Mouse (Mus musculus) MEL (cell line): ENCODE data around the gene Tmem63a. TPM values are rescaled to one million over a fixed set of nuclear protein-coding genes. Genes with fewer than 3 reads are reported as not detected.

Experiments used
- DNase-seq: peaks from one replicate; pipeline ENCODE4 v3.0.0; 2011; ENCODE audit warnings: low read depth, low spot score
- H3K27ac ChIP-seq: 2 replicates; pipeline ENCODE4 v1.5.1; 2012; ENCODE audit warnings: low read depth, mild to moderate bottlenecking, control low read depth, low read length, moderate library complexity; ENCODE audit not compliant: control insufficient read depth
- H3K27me3 ChIP-seq, 2 experiments: fragments of 150-350 bp in 1 of 2; sonication (generic) in 1 of 2; 2 replicates each; pipeline ENCODE4 v1.6.1; 2012; ENCODE audit warnings: low read length in 2 of 2, mild to moderate bottlenecking in 2 of 2, improper control_type of control experiment in 1 of 2, moderate library complexity in 1 of 2; ENCODE audit not compliant: insufficient read depth in 2 of 2, control insufficient read depth in 1 of 2
- H3K36me3 ChIP-seq, 2 experiments: 2 replicates each; pipeline ENCODE4 v1.6.1; 2012 to 2014; ENCODE audit warnings: low read length in 2 of 2, improper control_type of control experiment in 1 of 2, inconsistent platforms in 1 of 2, mild to moderate bottlenecking in 1 of 2; ENCODE audit not compliant: insufficient read depth in 2 of 2, control insufficient read depth in 1 of 2
- H3K4me1 ChIP-seq, 2 experiments: fragments of 150-350 bp in 1 of 2; sonication (generic) in 1 of 2; 2 replicates each; pipeline ENCODE4 v1.6.1; 2012; ENCODE audit warnings: low read length in 2 of 2, improper control_type of control experiment in 1 of 2, mild to moderate bottlenecking in 1 of 2; ENCODE audit not compliant: insufficient read depth in 2 of 2, control insufficient read depth in 1 of 2
- H3K4me3 ChIP-seq, 2 experiments: fragments of 150-350 bp in 1 of 2; sonication (generic) in 1 of 2; 2 replicates each; pipeline ENCODE4 v1.5.1; 2012; ENCODE audit warnings: low read depth in 2 of 2, low read length in 2 of 2, mild to moderate bottlenecking in 2 of 2, moderate library complexity in 2 of 2, control low read depth in 1 of 2, improper control_type of control experiment in 1 of 2; ENCODE audit not compliant: control insufficient read depth in 1 of 2, insufficient read depth in 1 of 2
- H3K79me2 ChIP-seq: 2 replicates; pipeline ENCODE4 v1.6.1; 2012; ENCODE audit warnings: mild to moderate bottlenecking, low read length, moderate library complexity; ENCODE audit not compliant: control insufficient read depth, poor library complexity, insufficient read depth
- H3K9ac ChIP-seq: 2 replicates; pipeline ENCODE4 v1.6.1; 2012; ENCODE audit warnings: low read depth, mild to moderate bottlenecking, control low read depth, low read length, moderate library complexity; ENCODE audit not compliant: control insufficient read depth, poor library complexity, severe bottlenecking
- H3K9me3 ChIP-seq: fragments of 150-350 bp; sonication (generic); replicated peaks from 2 replicates; pipeline ENCODE4 v1.6.1; 2012; ENCODE audit warnings: mild to moderate bottlenecking, low read length, improper control_type of control experiment, moderate library complexity; ENCODE audit not compliant: insufficient read depth
- CHD1 ChIP-seq: IDR thresholded peaks from 2 replicates; pipeline ENCODE4 v1.6.1; 2012; ENCODE audit warnings: low read depth, mild to moderate bottlenecking, inconsistent platforms, low read length, improper control_type of control experiment
- CTCF ChIP-seq, 3 experiments: IDR thresholded peaks in 2 of 3; conservative IDR thresholded peaks in 1 of 3; 2 replicates each; pipeline ENCODE4 v1.5.1; 2011 to 2012; ENCODE audit warnings: low read length in 3 of 3, low read depth in 2 of 3, mild to moderate bottlenecking in 2 of 3, improper control_type of control experiment in 1 of 3, inconsistent platforms in 1 of 3, mixed read lengths in 1 of 3, moderate library complexity in 1 of 3; ENCODE audit not compliant: control insufficient read depth in 1 of 3, insufficient read depth in 1 of 3, poor library complexity in 1 of 3, severe bottlenecking in 1 of 3
- EP300 ChIP-seq, 2 experiments: IDR thresholded peaks; 2 replicates each; pipeline ENCODE4 v1.6.1; 2011; ENCODE audit warnings: improper control_type of control experiment in 2 of 2, low read length in 2 of 2, low read depth in 1 of 2, mild to moderate bottlenecking in 1 of 2
- GABPA ChIP-seq: IDR thresholded peaks from 2 replicates; pipeline ENCODE4 v1.6.1; 2012; ENCODE audit warnings: low read depth, mild to moderate bottlenecking, inconsistent platforms, low read length, improper control_type of control experiment, moderate library complexity
- GATA1 ChIP-seq: IDR thresholded peaks from 2 replicates; pipeline ENCODE4 v1.6.1; 2011; ENCODE audit warnings: low read depth, low read length, improper control_type of control experiment
- HCFC1 ChIP-seq: IDR thresholded peaks from 2 replicates; pipeline ENCODE4 v1.6.1; 2012; ENCODE audit warnings: low read depth, mild to moderate bottlenecking, inconsistent platforms, low read length, improper control_type of control experiment, moderate library complexity
- KAT2A ChIP-seq: conservative IDR thresholded peaks from 2 replicates; pipeline ENCODE4 v1.6.1; 2012; ENCODE audit warnings: low read depth, low read length, improper control_type of control experiment, inconsistent platforms
- MAX ChIP-seq: IDR thresholded peaks from 2 replicates; pipeline ENCODE4 v1.6.1; 2011; ENCODE audit warnings: low read length, improper control_type of control experiment
- MAZ ChIP-seq: IDR thresholded peaks from 2 replicates; pipeline ENCODE4 v1.6.1; 2012; ENCODE audit warnings: low read depth, mild to moderate bottlenecking, inconsistent platforms, low read length, improper control_type of control experiment
- NELFE ChIP-seq: IDR thresholded peaks from 2 replicates; pipeline ENCODE4 v1.6.1; 2011; ENCODE audit warnings: low read depth, low read length, improper control_type of control experiment
- RAD21 ChIP-seq: IDR thresholded peaks from 2 replicates; pipeline ENCODE4 v1.6.1; 2011; ENCODE audit warnings: mild to moderate bottlenecking, low read depth, low read length, improper control_type of control experiment
- SMC3 ChIP-seq: IDR thresholded peaks from 2 replicates; pipeline ENCODE4 v1.6.1; 2011; ENCODE audit warnings: low read depth, low read length, improper control_type of control experiment
- TAL1 ChIP-seq: IDR thresholded peaks from 2 replicates; pipeline ENCODE4 v1.6.1; 2012; ENCODE audit warnings: mild to moderate bottlenecking, inconsistent platforms, low read length, moderate library complexity, mixed read lengths
- TBP ChIP-seq: IDR thresholded peaks from 2 replicates; pipeline ENCODE4 v1.8.0; 2011; ENCODE audit warnings: low read depth, low read length, improper control_type of control experiment
- TCF12 ChIP-seq: IDR thresholded peaks from 2 replicates; pipeline ENCODE4 v1.6.1; 2014; ENCODE audit warnings: low read depth, mild to moderate bottlenecking, inconsistent platforms, low read length, improper control_type of control experiment, moderate library complexity
- UBTF ChIP-seq: IDR thresholded peaks from 2 replicates; pipeline ENCODE4 v1.6.1; 2012; ENCODE audit warnings: low read depth, mild to moderate bottlenecking, inconsistent platforms, low read length, improper control_type of control experiment, moderate library complexity, borderline replicate concordance; ENCODE audit not compliant: insufficient read depth
- USF1 ChIP-seq: IDR thresholded peaks from 2 replicates; pipeline ENCODE4 v1.6.1; 2014; ENCODE audit warnings: low read depth, mild to moderate bottlenecking, inconsistent platforms, low read length, improper control_type of control experiment, moderate library complexity
- USF2 ChIP-seq, 2 experiments: IDR thresholded peaks; 2 replicates each; pipeline ENCODE4 v1.6.1; 2011 to 2012; ENCODE audit warnings: improper control_type of control experiment in 2 of 2, low read length in 2 of 2, borderline replicate concordance in 1 of 2, inconsistent platforms in 1 of 2, low read depth in 1 of 2, mild to moderate bottlenecking in 1 of 2; ENCODE audit not compliant: insufficient read depth in 1 of 2
- ZMIZ1 ChIP-seq: IDR thresholded peaks from 2 replicates; pipeline ENCODE4 v1.6.1; 2012; ENCODE audit warnings: low read depth, mild to moderate bottlenecking, inconsistent platforms, low read length, improper control_type of control experiment, moderate library complexity
- polyA plus RNA-seq, 2 experiments: library from polyadenylated mRNA; stranded (reverse) in 1 of 2; unstranded in 1 of 2; fragments of >175 nt in 1 of 2; fragments of >200 nt in 1 of 2; gene quantifications; 2 replicates each; pipeline versions ENCODE4 v1.2.1 to v1.2.4; 2012; ENCODE audit warnings: low replicate concordance in 2 of 2, low read depth in 1 of 2; ENCODE audit not compliant: insufficient read length in 2 of 2, insufficient read depth in 1 of 2, missing spikeins in 1 of 2
- total RNA-seq: library from RNA; depleted of rRNA; stranded (reverse); fragments of 300-350 nt; gene quantifications from 2 replicates; pipeline ENCODE4 v1.2.3, GENCODE M21; 2012

Tmem63a gene
- total and polyA plus RNA-seq, 3 experiments = 7.7 to 12.8 TPM; not detected in 1

DNA sequence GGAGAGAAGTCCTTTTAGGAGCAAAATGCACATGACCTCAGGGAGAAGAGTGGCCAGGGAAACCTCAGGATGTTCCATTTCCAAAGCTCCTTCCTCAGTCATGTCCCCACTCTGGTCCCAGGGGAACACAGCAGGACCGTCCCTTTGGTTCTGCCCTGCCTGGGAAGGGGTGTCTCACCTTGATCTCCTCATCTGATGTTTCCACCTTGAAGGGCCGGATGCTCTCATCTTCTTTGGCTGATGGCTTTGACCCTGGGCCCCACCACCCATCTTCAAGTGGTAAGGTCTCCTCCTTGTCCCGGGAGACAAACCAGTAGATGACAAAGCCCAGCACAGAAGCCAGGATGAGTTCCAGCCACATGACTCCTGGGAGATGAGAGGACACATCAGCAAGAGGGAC, 59.5 kb downstream of the Tmem63a start:
- DNase-seq = no peak
- Histone ChIP-seq H3K4me3 (no peak overlapping the region), H3K27ac (no peak overlapping the region), H3K4me1 (no peaks in the 10 kb centered on the region), H3K9me3 (no peaks in the 10 kb centered on the region), H3K9ac (no peak overlapping the region), H3K27me3 (peaks cover 9 to 13% of the 10 kb centered on the region in 2 experiments), H3K79me2 (no peaks in the 10 kb centered on the region)
- TF ChIP-seq UBTF = no peak
- TF ChIP-seq USF1 = no peak
- TF ChIP-seq CHD1 = no peak
- no peak for TF ChIP-seq TBP
- TF ChIP-seq SMC3 = no peak
- TF ChIP-seq ZMIZ1 = no peak
- no peak for TF ChIP-seq USF2 (IDR thresholded peaks at IDR 0.05; ENCODE audit: borderline replicate concordance in 1 of 2, insufficient read depth in 1 of 2, low read depth in 1 of 2, low read length in 2 of 2)
- no peak for TF ChIP-seq TAL1
- TF ChIP-seq, all 39 proteins: peak for 0
- no peaks in the 10 kb centered on the region for H3K36me3 ChIP-seq

DNA sequence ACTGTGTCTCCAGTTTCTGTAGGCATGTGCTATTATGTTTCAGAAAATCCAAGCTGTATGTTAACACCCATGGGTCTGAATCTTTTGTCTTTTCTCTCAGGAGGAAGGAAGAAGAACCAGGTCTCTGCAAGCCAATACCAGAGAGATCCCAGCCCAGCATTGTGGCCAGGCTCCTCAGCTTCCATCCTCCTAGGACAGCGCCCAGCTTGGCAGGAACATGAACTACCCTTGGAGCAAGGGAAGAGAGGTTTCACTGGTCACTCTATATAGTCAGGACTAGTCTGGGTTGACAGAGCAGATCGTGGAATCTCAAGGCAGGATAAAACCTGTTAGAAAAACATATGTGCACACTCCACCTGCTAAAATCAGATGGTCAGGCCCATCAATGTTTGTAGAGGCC, 61.6 kb downstream of the Tmem63a start:
- H3K27me3 ChIP-seq = peaks cover 7 to 9% of the 10 kb centered on the region in 2 experiments
- H3K9ac ChIP-seq = no peak overlapping the region
- no peak overlapping the region for H3K27ac ChIP-seq
- no peak for DNase-seq
- no peaks in the 10 kb centered on the region for H3K4me1 ChIP-seq
- TF ChIP-seq ZMIZ1 = no peak
- no peak for TF ChIP-seq USF1
- no peak for TF ChIP-seq EP300 (IDR thresholded peaks at IDR 0.05; ENCODE audit: low read depth in 1 of 2, low read length in 2 of 2)
- no peak for TF ChIP-seq MAX
- no peak for TF ChIP-seq GABPA
- no peak for TF ChIP-seq KAT2A
- TF ChIP-seq HCFC1 = no peak
- H3K9me3 ChIP-seq = no peaks in the 10 kb centered on the region
- no peaks in the 10 kb centered on the region for H3K79me2 ChIP-seq
- H3K4me3 ChIP-seq = no peak overlapping the region
- H3K36me3 ChIP-seq = no peaks in the 10 kb centered on the region

DNA sequence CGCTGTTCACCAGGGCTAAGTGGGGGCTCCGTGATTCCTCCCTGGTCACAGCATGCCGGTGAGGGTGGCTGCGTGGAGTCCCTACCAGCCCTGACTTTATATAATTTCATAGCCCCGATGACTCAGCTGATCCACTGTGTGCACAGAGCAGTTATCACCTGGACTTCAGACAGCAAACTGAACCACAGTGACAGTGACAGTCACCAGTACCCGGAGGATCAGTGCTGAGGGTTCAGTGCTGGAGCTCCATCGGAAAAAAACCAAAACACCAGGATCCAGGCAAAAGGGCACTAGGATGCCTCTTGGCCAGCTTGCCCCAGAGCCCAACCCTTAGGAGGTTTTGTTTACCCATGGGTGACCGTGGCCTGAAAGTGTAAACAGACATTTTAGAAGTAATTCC, 63.2 kb downstream of the Tmem63a start:
- Histone ChIP-seq H3K4me3 (no peak overlapping the region), H3K36me3 (no peaks in the 10 kb centered on the region), H3K9ac (no peak overlapping the region), H3K79me2 (no peaks in the 10 kb centered on the region), H3K4me1 (no peaks in the 10 kb centered on the region), H3K27me3 (peaks cover 7 to 9% of the 10 kb centered on the region in 2 experiments), H3K9me3 (no peaks in the 10 kb centered on the region), H3K27ac (no peak overlapping the region)
- no peak for TF ChIP-seq GATA1
- no peak for TF ChIP-seq CTCF (IDR thresholded peaks at IDR 0.05 in 2 of 3, conservative IDR thresholded peaks at IDR 0.05 in 1 of 3; ENCODE audit: control insufficient read depth in 1 of 3, insufficient read depth in 1 of 3, low read depth in 2 of 3, low read length in 3 of 3, poor library complexity in 1 of 3, severe bottlenecking in 1 of 3)
- TF ChIP-seq MAX = no peak
- no peak for TF ChIP-seq MAZ
- TF ChIP-seq USF2 (IDR thresholded peaks at IDR 0.05; ENCODE audit: borderline replicate concordance in 1 of 2, insufficient read depth in 1 of 2, low read depth in 1 of 2, low read length in 2 of 2) = no peak
- TF ChIP-seq TCF12 = no peak
- TF ChIP-seq EP300 (IDR thresholded peaks at IDR 0.05; ENCODE audit: low read depth in 1 of 2, low read length in 2 of 2) = no peak
- TF ChIP-seq RAD21 = no peak
- TF ChIP-seq NELFE = no peak
- no peak for DNase-seq
